Mouse (Mus musculus) adrenal gland, adult 10 weeks (tissue): Measurements from ENCODE around the gene Arhgef33. TPM values are rescaled to one million over a fixed set of nuclear protein-coding genes. Genes with fewer than 3 reads are reported as not detected.

Experiments
- polyA plus RNA-seq: library from polyadenylated mRNA; stranded (reverse); fragments of 350-450 nt; fragmentation: Illumina TruSeq; extraction: RNeasy Lipid Tissue Mini Kit (QIAGEN cat#74804); gene quantifications from one replicate; pipeline ENCODE4 v1.2.3, GENCODE M21; 2014; ENCODE audit warnings: low read depth, low replicate concordance

Gene Arhgef33
- polyA plus RNA-seq: not detected

DNA sequence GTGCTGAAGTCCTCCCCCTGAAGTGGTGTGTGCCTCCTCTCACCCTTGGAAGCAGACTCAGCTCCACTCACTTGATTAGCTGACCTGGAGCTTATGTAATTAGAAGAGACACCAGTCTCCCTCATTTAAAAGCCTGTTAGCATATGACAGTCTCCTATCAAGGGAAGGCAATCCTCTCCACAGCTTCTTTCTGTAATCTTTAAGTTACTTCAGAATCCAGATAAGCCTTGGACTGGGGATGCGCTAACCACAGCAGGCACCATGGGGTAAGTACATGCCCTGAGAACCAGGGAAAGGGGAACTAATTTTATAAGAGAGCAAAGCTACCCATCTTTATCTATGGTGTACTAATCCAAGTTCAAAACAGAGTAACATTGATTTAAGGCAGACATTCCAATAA is at the start of gene Arhgef33:
Gene Arhgef33, plus strand, starts transcription at position 157 of the 400 bp plus-strand sequence.

DNA sequence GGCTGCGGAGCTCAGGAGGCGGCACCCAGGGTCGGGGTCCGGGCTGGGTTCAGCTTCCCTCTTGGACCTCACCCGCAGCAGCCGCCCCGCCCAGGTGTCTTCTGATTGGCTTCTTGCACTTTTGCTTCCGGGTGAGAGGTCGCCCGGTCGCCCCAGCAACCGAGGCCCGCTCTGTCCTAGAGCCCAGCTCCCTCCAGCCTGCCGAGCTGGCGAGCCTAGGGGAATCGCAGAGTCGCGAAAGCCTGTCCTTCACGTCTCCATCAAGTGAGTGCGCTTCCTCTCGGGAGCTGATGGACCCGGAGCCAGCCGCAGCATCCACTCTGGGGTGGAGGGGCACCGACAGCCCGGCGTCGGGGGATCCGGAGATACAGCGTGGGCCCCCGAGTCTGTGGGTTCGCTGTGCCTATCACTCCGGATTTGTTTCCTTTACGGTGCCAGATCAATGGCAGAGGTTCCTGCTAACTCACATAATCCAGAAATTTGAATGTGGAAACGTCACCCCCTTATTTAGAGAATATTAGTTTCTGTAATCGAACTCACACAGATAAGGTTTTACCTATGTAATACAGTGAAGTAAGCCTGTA is 17.0 kb upstream of the Arhgef33 start, which contains the start of the genes Morn2 and Dhx57:
Gene Morn2, plus strand, starts transcription at position 130 of the 584 bp plus-strand sequence.
Gene Dhx57, minus strand, starts transcription at position 403 of the 584 bp plus-strand sequence.

DNA sequence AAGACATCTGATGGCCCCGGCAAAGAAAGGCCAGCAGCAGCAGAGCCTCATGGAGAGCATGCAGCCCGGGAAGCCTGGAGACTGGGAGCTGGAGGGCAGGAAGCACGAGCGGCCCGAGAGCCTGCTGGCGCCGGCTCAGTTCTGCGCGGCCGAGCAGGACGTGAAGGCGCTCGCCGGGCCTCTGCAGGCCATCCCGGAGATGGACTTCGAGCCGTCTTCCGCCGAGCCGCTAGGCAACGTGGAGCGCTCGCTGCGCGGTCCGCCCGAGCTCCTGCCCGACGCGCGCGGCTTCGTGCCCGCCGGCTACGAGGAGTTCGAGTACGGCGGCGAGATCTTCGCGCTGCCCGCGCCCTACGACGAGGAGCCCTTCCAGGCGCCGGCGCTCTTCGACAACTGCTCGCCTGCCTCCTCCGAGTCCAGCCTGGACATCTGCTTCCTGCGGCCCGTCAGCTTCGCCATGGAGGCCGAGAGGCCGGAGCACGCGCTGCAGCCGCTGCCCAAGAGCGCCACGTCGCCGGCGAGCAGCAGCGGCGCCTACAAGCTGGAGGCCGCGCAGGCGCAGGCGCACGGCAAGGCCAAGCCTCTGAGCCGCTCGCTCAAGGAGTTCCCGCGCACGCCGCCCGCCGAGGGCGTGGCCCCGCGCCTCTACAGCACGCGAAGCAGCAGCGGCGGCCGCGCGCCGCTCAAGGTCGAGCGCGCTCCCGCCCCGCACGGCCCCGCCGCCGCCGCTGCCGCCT is 66.0 kb downstream of the Arhgef33 start, which contains the start of gene Gm10190:
Gene Gm10190, minus strand, starts transcription at position 553 of the 737 bp plus-strand sequence.

Other genes starting within 250 kb of the Arhgef33 start
- 100.0 TPM for gene Hnrnpll, start 245.1 kb upstream of the Arhgef33 start, polyA plus RNA-seq
- 16.7 TPM for gene Galm, start 179.9 kb upstream of the Arhgef33 start, polyA plus RNA-seq
- gene Srsf7, start 100.1 kb upstream of the Arhgef33 start, polyA plus RNA-seq: 251 TPM
- 0.29 TPM for gene Ttc39d, start 99.9 kb upstream of the Arhgef33 start, polyA plus RNA-seq
- 16.9 TPM for gene Gemin6, start 83.0 kb upstream of the Arhgef33 start, polyA plus RNA-seq
- gene Morn2, start 17.2 kb upstream of the Arhgef33 start, polyA plus RNA-seq: 19.4 TPM
- 14.0 TPM for gene Dhx57, start 16.9 kb upstream of the Arhgef33 start, polyA plus RNA-seq
- gene Gm10190, start 66.1 kb downstream of the Arhgef33 start, polyA plus RNA-seq: not detected
- 63.0 TPM for gene Sos1, start 173.0 kb downstream of the Arhgef33 start, polyA plus RNA-seq